Mouse (Mus musculus) kidney, adult 10 weeks (tissue): ENCODE data around the gene Lonrf3. TPM values are rescaled to one million over a fixed set of nuclear protein-coding genes. Genes with fewer than 3 reads are reported as not detected.

Experiments
- polyA plus RNA-seq: library from polyadenylated mRNA; stranded (reverse); fragments of 350-450 nt; fragmentation: Illumina TruSeq; extraction: RNeasy Lipid Tissue Mini Kit (QIAGEN cat#74804); gene quantifications from one replicate; pipeline ENCODE4 v1.2.3, GENCODE M21; 2014; ENCODE audit warnings: low read depth, low replicate concordance

Gene Lonrf3
- 9.1 TPM for polyA plus RNA-seq

GRCm38 (mm10) chrX:36328271-36329039 is at the start of gene Lonrf3:
Gene Lonrf3, plus strand, starts transcription at chrX:36328353.

GRCm38 (mm10) chrX:36400980-36401379 is 72.8 kb downstream of the Lonrf3 start, which contains the start of gene Gm6268:
Gene Gm6268, plus strand, starts transcription at chrX:36401280.

Other genes starting within 250 kb of the Lonrf3 start
- gene Il13ra1, start 216.2 kb upstream of the Lonrf3 start, polyA plus RNA-seq = 184 TPM
- gene Zcchc12, start 132.4 kb upstream of the Lonrf3 start, polyA plus RNA-seq = 0.65 TPM
- not detected for gene Gm6268, start 72.9 kb downstream of the Lonrf3 start, polyA plus RNA-seq
- not detected for gene Gm14569, start 163.5 kb downstream of the Lonrf3 start, polyA plus RNA-seq